Mouse (Mus musculus) MEL (cell line): Measurements from ENCODE around the gene Pdgfd.

Source experiments
- MYB ChIP-seq: IDR thresholded peaks from 2 replicates; pipeline ENCODE4 v1.6.1; 2011; ENCODE audit warnings: mild to moderate bottlenecking, low read depth, low read length, improper control_type of control experiment
- TCF12 ChIP-seq: IDR thresholded peaks from 2 replicates; pipeline ENCODE4 v1.6.1; 2014; ENCODE audit warnings: low read depth, mild to moderate bottlenecking, inconsistent platforms, low read length, improper control_type of control experiment, moderate library complexity

- no peak for TF ChIP-seq TCF12
- TF ChIP-seq MYB = no peak
Measured at GRCm38 (mm10) chr9:6345366-6345765, 177.0 kb downstream of the Pdgfd start.
